Mouse (Mus musculus) testis, adult 2 months (tissue): Measurements from ENCODE around the gene Cyp2ab1.

ENCODE experiments used
- CTCF ChIP-seq: fragments of 200-500 bp; IDR thresholded peaks from 2 replicates; pipeline ENCODE4 v1.5.1; 2012; ENCODE audit warnings: low read depth, mild to moderate bottlenecking, inconsistent platforms, low read length, moderate library complexity; ENCODE audit not compliant: control insufficient read depth, insufficient read depth, insufficient replicate concordance
- POLR2A ChIP-seq: fragments of 200-500 bp; IDR thresholded peaks from 2 replicates; pipeline ENCODE4 v1.6.1; 2012; ENCODE audit warnings: low read depth, mild to moderate bottlenecking, inconsistent platforms, low read length, moderate library complexity; ENCODE audit not compliant: control insufficient read depth

- no peak for TF ChIP-seq POLR2A
- no peak for TF ChIP-seq CTCF
Measured at GRCm38 (mm10) chr16:20315266-20315665, 9.9 kb downstream of the Cyp2ab1 start.
